Mouse (Mus musculus): ENCODE results near the gene Aatf. TPM values are rescaled to one million over a fixed set of nuclear protein-coding genes. Genes with fewer than 3 reads are reported as not detected.

Aatf gene
- polyA plus RNA-seq (2015; fragmentation: Nextera tagmentation; extraction: Ambion mirVana): 33.8 and 39.1 TPM in 2 replicates

DNA sequence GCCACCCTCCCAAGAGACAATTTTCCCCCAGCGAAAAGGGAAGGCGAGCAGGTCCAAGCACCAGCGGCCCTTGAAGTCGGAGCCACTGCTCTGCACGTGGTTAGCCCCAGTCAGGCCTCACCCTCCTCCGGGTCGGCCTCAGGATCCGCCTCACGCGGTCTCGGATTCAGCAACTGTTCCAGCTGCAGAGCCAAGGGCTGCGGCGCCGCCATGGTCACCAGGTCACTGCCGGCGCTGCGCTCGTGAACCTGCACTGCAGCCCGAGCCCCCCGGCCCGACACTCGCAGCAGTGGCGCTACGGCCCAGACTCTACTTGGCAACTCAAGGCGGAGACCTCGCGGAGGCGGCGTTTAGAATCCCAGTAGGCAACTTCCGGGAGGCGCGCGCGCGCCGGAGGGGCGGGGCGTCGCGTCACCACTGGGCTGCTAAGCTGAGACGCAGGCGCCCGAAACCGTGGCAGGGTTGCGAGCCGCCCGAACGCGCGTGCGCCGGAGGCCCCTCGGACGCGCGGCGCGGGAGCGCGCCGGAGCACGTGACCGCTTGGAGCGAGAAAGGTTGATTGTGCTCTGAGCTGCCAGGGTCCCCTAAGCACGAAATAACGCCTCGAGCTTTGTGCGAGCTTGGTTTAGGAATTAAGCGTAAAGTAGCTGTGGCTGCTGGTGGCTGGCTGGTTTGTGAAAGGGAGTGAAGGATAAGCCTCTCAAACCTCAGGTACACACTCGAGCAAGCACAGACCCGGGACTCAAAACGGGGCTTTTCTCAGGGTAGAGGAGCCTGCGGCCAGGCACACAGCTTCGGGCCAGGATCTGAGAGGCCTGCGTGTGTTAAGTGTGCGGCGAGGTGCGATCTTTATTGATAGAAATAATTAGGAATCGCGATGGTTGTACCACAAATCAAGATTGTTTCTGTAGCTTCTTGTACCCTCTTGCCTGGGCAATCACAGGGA, at the start of gene Aatf:
TSS of gene Aatf (minus strand) at position 352 of the 946 bp plus-strand sequence.
- under 1% methylated on average over 80 of the region's 80 CpGs for WGBS

DNA sequence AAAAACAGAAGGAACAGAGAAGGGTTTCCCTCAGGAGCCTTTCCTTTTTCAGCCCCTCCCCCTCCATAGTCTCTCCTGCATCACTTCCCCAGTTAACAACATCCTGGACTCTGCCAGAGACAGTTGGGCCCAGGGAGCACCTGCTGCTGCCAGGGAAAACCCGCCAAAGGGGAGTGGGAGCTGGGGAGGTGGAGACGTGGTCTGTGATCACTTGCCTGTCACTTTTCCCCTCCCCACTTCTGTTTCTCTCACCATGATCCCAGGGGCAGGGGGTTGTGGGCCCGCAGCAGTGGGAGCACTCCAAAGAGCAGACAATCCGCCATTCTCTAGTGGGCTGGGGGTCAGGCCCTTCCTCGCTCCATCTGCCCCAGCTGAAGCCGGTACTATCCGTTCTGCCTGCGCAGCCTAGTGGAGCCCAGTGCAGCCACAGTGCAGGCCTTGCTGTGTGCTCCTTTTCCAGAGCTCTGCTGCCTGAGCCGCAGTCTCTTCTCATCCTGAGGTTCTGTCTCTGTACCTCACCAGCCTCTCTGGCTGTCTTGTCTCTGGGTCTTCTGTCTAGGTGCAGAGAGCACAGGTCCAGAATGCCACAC, 49.5 kb upstream of the Aatf start:
- no peaks in the 10 kb centered on the region for H3K36me3 ChIP-seq (ENCODE audit: control insufficient read depth, insufficient read depth, low read length)
- H3K27ac ChIP-seq (ENCODE audit: low read length): no peak overlapping the region
- H3K4me3 ChIP-seq (ENCODE audit: low read length): no peak overlapping the region
- H3K4me1 ChIP-seq (replicated peaks; ENCODE audit: control insufficient read depth, insufficient read depth, low read length): no peaks in the 10 kb centered on the region
- no peaks in the 10 kb centered on the region; the same call in 1 of the 2 replicates for H3K27me3 ChIP-seq (ENCODE audit: control insufficient read depth, insufficient read depth, low read depth, low read length)
- H3K9me3 ChIP-seq (ENCODE audit: control insufficient read depth, low read length): no peaks in the 10 kb centered on the region
- H3K4me2 ChIP-seq (ENCODE audit: low read depth, low read length): no peak overlapping the region
- ATAC-seq (ENCODE audit: low read depth): no peak
- 21% methylated on average over 9 of the region's 9 CpGs for WGBS
- no peak overlapping the region for H3K9ac ChIP-seq (ENCODE audit: low read length)

More for the DNA sequence above, at the start of gene Aatf:
- H3K9me3 ChIP-seq (ENCODE audit: control insufficient read depth, low read length): no peaks in the 10 kb centered on the region
- H3K4me3 ChIP-seq (ENCODE audit: low read length): peak within 1 kb of the TSS; percentile 84
- peaks cover 8% of the 10 kb centered on the region; the same call in 1 of the 2 replicates for H3K4me1 ChIP-seq (replicated peaks; ENCODE audit: control insufficient read depth, insufficient read depth, low read length)
- H3K27me3 ChIP-seq (ENCODE audit: control insufficient read depth, insufficient read depth, low read depth, low read length): peaks cover 36% of the 10 kb centered on the region
- peak within 1 kb of the TSS; percentile 75 for H3K4me2 ChIP-seq (ENCODE audit: low read depth, low read length)
- peak within 1 kb of the TSS; percentile 87 for H3K9ac ChIP-seq (ENCODE audit: low read length)
- ATAC-seq (ENCODE audit: low read depth): peak; percentile 99
- H3K36me3 ChIP-seq (ENCODE audit: control insufficient read depth, insufficient read depth, low read length): peaks cover 6% of the 10 kb centered on the region
- H3K27ac ChIP-seq (ENCODE audit: low read length): peak within 1 kb of the TSS; percentile 70

DNA sequence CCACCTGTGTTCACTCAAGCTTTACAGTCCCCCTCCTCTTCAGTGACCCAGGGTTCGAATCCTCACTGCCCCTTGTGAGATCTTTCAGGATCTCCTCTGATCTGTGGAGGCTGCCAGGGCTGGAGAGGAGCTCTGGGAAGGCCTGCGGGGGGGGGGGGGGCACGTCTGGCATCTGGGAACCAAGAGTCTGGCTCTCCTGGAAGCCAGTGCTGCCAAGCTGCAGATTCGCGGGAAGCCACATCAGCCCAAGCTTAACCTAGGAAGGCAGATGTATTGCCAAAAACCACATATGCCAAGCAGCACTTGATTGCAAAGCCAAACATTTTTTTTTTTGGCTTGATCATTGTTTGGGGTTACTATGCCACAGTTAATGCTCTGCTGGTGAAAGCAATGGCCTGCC, 48.2 kb upstream of the Aatf start:
- no peak overlapping the region for H3K27ac ChIP-seq (ENCODE audit: low read length)
- H3K4me1 ChIP-seq (replicated peaks; ENCODE audit: control insufficient read depth, insufficient read depth, low read length): no peaks in the 10 kb centered on the region
- H3K36me3 ChIP-seq (ENCODE audit: control insufficient read depth, insufficient read depth, low read length): no peaks in the 10 kb centered on the region
- H3K4me3 ChIP-seq (ENCODE audit: low read length): no peak overlapping the region
- no peak overlapping the region for H3K9ac ChIP-seq (ENCODE audit: low read length)
- 54% methylated on average over 5 of the region's 5 CpGs for WGBS
- no peaks in the 10 kb centered on the region for H3K9me3 ChIP-seq (ENCODE audit: control insufficient read depth, low read length)
- H3K4me2 ChIP-seq (ENCODE audit: low read depth, low read length): no peak overlapping the region
- no peak for ATAC-seq (ENCODE audit: low read depth)
- H3K27me3 ChIP-seq (ENCODE audit: control insufficient read depth, insufficient read depth, low read depth, low read length): no peaks in the 10 kb centered on the region

DNA sequence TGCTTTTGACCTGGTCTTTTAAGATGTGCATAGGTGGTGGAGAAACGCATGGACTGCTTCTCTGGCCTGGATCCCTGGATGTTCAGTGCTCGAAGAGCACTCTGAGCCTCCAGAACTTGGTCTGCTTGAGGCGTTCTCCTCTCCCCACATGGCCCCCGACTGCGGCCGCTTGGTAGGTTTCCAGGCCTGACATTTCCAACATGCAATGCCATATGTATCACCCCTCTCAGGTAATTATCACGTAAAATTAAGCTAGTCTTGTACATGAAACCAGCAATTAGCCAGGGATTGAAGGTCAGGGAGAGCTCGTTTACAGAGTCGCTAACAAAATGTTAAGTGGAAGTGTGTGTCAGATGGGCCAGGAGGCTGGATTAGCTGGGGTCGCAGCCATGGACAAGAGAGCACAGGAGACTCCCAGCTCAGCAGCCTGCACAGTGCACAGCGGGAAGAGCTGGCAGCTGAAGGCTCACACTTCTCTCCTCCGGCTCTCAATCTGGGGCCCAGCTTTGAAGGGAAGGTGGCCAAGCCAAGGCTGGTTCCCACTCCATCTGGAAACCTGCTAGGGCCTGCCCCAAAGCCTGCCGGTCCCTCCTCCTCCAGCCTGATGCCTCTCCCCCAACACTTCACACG, 40.6 kb upstream of the Aatf start:
- Histone ChIP-seq H3K27ac (ENCODE audit: low read length) (no peak overlapping the region), H3K9ac (ENCODE audit: low read length) (no peak overlapping the region), H3K9me3 (ENCODE audit: control insufficient read depth, low read length) (no peaks in the 10 kb centered on the region), H3K4me2 (ENCODE audit: low read depth, low read length) (no peak overlapping the region), H3K27me3 (ENCODE audit: control insufficient read depth, insufficient read depth, low read depth, low read length) (no peaks in the 10 kb centered on the region), H3K4me1 (replicated peaks; ENCODE audit: control insufficient read depth, insufficient read depth, low read length) (no peaks in the 10 kb centered on the region), H3K36me3 (ENCODE audit: control insufficient read depth, insufficient read depth, low read length) (no peaks in the 10 kb centered on the region), H3K4me3 (ENCODE audit: low read length) (no peak overlapping the region)
- ATAC-seq (ENCODE audit: low read depth): no peak
- WGBS: 73% methylated on average over 14 of the region's 14 CpGs

DNA sequence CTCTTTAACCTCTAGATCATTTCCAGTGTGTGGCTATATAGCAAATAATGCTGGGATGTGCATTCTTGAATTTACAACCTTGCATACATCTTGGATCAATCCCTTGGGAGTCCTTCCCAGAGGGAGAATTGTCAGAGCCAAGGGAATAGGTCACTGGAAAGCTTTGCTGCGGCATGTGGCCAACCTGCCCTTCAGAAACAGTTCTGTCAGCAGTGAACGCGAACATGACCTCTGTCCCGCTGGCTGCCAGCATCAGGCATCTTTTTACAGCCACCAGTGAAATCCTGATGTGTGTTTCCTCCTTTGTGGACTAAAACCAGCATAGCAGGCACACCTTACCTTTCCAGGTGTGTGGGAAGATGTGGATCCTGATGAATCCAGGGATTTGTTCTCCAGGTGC, 38.0 kb upstream of the Aatf start:
- Histone ChIP-seq H3K27me3 (ENCODE audit: control insufficient read depth, insufficient read depth, low read depth, low read length) (no peaks in the 10 kb centered on the region), H3K4me1 (replicated peaks; ENCODE audit: control insufficient read depth, insufficient read depth, low read length) (no peaks in the 10 kb centered on the region), H3K4me3 (ENCODE audit: low read length) (no peak overlapping the region), H3K9me3 (ENCODE audit: control insufficient read depth, low read length) (no peaks in the 10 kb centered on the region), H3K27ac (ENCODE audit: low read length) (no peak overlapping the region), H3K36me3 (ENCODE audit: control insufficient read depth, insufficient read depth, low read length) (no peaks in the 10 kb centered on the region), H3K4me2 (ENCODE audit: low read depth, low read length) (no peak overlapping the region), H3K9ac (ENCODE audit: low read length) (no peak overlapping the region)
- 51% methylated on average over 4 of the region's 4 CpGs for WGBS
- no peak for ATAC-seq (ENCODE audit: low read depth)

DNA sequence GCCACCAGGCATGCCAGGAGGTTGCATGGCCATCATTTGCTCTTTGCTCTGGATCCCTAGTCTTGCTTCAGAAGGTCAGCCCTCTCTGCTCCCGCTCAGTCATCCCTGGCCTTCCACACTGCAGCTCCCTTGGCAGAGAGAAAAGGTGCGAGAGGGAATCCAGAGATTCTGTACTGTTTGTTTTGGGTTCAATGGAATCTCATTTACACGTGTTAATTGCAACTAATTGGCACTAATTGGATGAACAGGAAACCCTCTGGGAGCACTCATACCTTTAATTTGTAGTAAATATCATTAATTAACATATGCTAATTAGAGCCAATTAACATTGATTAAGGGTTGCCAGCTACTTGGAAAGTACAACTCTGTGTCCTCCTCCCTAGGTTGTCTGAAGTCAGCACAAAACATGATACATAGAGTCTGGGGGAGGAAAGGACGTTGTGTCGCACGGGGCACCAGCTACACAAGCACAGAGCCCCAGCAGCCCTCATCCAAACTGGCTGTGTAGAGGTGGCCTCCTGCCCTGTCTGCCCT, 36.0 kb upstream of the Aatf start:
- no peak overlapping the region for H3K4me3 ChIP-seq (ENCODE audit: low read length)
- H3K9me3 ChIP-seq (ENCODE audit: control insufficient read depth, low read length): no peaks in the 10 kb centered on the region
- H3K4me2 ChIP-seq (ENCODE audit: low read depth, low read length): no peak overlapping the region
- 51% methylated on average over 6 of the region's 6 CpGs for WGBS
- H3K9ac ChIP-seq (ENCODE audit: low read length): no peak overlapping the region
- no peak for ATAC-seq (ENCODE audit: low read depth)
- H3K27ac ChIP-seq (ENCODE audit: low read length): no peak overlapping the region
- H3K4me1 ChIP-seq (replicated peaks; ENCODE audit: control insufficient read depth, insufficient read depth, low read length): no peaks in the 10 kb centered on the region
- H3K27me3 ChIP-seq (ENCODE audit: control insufficient read depth, insufficient read depth, low read depth, low read length): no peaks in the 10 kb centered on the region
- no peaks in the 10 kb centered on the region for H3K36me3 ChIP-seq (ENCODE audit: control insufficient read depth, insufficient read depth, low read length)

DNA sequence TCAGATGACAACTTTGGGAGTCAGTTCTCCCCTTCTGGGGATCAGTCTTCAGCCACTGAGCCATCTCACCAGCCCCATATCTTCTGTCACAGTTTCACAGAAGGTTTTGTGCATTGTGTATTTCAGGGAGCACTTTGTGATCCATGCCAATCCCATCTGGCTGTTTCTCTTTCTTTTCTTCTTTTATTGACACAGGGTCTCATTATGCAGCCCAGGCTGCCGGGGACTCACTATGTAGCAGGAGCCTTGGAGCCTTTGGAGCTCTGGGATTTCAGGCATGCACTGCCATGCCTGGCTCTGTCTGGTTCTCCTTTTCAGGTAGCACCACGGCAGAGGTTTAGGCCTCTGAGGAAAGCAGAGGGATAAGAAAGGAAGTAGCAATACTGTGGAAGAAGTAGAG, 35.0 kb upstream of the Aatf start:
- Histone ChIP-seq H3K4me1 (replicated peaks; ENCODE audit: control insufficient read depth, insufficient read depth, low read length) (no peaks in the 10 kb centered on the region), H3K27ac (ENCODE audit: low read length) (no peak overlapping the region)
- no peak for ATAC-seq (ENCODE audit: low read depth)

DNA sequence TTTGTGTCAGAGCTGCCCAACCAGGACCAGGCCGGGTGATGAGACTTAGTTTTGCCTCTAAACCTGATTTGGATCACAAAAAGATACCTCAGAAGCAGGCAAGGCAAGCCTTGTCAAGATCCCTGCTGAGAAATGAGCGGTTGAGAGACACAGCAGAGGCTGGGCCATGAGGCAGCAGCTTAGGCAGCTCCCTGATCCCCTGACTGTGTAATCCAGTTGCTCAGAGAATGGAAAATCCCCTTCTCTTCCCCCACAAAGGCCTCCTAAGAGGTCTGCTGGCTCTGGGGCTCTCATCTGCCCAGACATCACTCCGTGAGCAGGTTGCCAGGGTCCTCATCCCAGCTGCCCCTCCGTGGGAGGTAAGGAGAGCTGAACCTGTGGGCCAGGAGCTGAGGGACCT, 26.7 kb upstream of the Aatf start:
- no peak for ATAC-seq (ENCODE audit: low read depth)

More for the DNA sequence above, 35.0 kb upstream of the Aatf start:
- Histone ChIP-seq H3K27me3 (ENCODE audit: control insufficient read depth, insufficient read depth, low read depth, low read length) (no peaks in the 10 kb centered on the region), H3K9me3 (ENCODE audit: control insufficient read depth, low read length) (no peaks in the 10 kb centered on the region), H3K9ac (ENCODE audit: low read length) (no peak overlapping the region), H3K4me3 (ENCODE audit: low read length) (no peak overlapping the region), H3K4me2 (ENCODE audit: low read depth, low read length) (no peak overlapping the region), H3K36me3 (ENCODE audit: control insufficient read depth, insufficient read depth, low read length) (no peaks in the 10 kb centered on the region)
- 52% methylated on average over 2 of the region's 2 CpGs for WGBS

More for the DNA sequence above, 26.7 kb upstream of the Aatf start:
- Histone ChIP-seq H3K9ac (ENCODE audit: low read length) (no peak overlapping the region), H3K27me3 (ENCODE audit: control insufficient read depth, insufficient read depth, low read depth, low read length) (peaks cover 3% of the 10 kb centered on the region; the same call in 1 of the 2 replicates), H3K4me1 (replicated peaks; ENCODE audit: control insufficient read depth, insufficient read depth, low read length) (no peaks in the 10 kb centered on the region), H3K27ac (ENCODE audit: low read length) (no peak overlapping the region), H3K4me3 (ENCODE audit: low read length) (no peak overlapping the region), H3K9me3 (ENCODE audit: control insufficient read depth, low read length) (no peaks in the 10 kb centered on the region), H3K4me2 (ENCODE audit: low read depth, low read length) (no peak overlapping the region), H3K36me3 (ENCODE audit: control insufficient read depth, insufficient read depth, low read length) (no peaks in the 10 kb centered on the region)
- 8% methylated on average over 4 of the region's 4 CpGs for WGBS

Measured in lung, embryonic 16.5 days (tissue).